Mouse (Mus musculus) thymus, postnatal 14 days (tissue): ENCODE measurements around the gene Ap1g1.

Experiments used
- DNase-seq: peaks from one replicate; pipeline ENCODE4 v3.0.0; 2021

Gene Ap1g1

DNA sequence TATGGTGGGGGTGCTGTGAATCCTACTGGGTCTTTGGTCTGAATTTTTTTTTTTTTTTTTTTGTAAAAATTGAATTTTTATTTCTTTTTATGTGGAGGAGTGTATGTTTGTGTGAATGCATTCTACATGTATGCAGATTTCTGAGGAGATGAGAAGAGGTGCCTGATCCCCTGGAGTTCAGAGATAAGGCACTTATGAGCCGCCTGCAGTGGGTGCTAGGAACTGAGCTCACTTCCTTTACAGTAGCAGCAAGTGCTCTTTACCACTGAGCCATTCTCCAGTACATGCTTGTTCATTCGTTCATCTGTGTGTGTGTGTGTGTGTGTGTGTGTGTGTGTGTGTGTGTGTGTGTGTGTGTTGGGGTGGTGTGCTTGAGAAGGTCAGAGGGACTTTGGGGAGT is 12.6 kb downstream of the Ap1g1 start:
- DNase-seq: no peak

DNA sequence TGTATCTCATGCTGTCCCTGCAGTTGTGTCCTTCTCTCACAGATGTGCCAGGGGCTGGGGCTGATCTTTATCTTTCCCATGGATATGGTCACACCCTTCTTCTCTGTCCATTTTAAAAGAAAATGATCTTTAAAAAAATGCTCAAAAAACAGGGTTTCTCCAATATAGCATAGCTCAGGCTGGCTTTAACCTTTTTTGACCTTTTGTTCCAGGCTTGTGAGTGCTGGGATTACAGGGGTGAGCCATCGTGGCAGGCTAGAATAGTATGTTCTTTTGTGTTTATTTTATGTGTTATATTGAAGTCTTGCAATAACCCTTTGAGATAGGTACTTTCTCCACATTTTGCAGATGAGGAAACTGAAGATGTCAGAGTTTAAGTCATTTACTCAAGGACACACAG is 16.8 kb downstream of the Ap1g1 start:
- no peak for DNase-seq

DNA sequence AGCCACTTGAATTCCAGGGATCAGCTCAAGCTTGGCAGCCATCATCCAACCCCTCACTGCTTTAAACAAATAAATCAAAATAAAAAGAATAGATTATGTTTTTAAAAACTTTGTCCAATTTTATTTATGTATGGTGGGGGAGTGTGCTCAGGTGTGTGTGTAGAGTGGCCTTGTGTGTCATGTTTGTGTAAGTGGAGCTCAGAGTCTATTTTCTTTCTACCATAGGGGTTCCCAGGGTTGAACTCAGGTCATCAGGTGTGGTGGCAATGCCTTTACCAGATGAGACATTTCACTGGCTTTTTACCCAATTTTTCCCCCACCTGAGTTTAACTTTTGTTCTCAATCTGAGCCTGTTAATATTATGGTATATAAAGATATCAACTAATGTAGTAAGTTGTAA is 20.4 kb downstream of the Ap1g1 start:
- DNase-seq: no peak

DNA sequence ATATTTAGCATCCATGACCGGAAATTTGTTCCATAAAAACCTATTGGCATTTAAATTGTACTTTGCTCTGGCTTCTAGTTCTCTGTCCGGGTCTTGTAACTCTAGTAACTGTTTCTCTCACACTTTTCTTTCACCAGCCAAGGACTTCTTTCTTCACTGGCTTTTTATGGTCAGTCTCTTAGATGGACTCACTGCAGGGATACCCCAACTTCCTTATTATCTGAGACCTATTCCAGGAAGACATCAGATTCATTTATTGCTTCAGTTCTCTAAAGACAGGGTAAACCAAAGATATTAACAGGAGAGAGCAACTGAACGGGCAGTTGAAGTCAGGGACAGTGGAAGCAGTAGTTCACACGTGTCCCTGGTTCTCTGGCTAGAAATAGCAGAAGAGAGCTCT is 20.9 kb downstream of the Ap1g1 start:
- DNase-seq: no peak

DNA sequence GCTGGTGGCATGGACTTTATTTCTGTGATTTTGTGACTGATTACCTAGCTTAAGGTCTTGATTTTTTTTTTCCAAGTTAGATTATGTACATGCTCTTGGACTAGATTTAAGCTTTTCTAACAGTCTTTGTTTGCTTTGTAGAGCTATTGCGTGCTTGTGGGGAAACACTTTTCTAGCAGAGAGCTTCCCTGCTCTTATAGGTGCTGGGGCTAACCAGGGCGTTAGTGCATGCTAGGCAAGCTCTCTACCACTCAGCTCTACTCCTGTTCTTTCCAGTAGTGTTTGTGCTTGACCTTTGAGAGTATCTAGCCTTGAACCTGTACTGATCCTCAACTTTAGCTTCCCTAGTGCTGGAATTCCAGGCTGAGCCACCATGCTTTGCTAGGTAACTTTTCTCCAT is 22.0 kb downstream of the Ap1g1 start:
- no peak for DNase-seq

DNA sequence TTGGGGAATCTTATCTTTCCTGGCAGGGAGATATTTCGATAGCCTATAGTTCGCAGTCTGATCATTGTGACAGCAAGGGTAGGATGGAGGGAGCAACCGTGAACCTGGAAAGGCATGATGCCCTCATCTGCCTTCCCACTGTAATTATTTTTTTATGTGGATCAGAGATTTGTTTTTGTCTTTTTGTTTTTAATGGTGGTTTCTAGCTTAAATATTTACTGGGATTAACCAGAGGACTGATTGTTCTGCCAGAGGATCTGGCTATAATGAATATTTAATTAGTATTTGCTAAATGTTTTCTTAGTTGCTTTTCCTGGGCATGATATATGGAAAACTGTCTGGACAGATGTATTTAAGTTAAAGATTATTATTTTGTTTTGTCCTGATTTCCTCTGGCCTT is 24.9 kb downstream of the Ap1g1 start:
- DNase-seq: no peak

DNA sequence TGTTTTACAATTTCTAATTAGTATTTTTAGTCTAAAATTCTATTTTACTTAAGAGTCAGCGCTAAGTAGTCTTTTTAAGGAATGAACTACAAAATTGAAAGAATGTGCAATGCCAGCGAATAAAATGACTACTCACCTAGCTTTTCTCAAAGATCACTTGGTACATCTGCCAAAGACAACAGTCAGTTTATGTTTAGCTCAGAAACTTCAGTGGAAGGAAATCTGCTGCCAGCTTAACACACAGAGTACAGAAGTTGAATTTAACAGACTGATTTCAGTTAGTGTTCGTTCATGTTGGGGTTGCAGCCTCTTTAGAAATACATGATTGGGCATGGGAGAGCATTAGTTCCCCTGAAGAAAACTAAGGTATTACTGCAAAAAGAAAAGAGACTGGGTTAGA is 25.4 kb downstream of the Ap1g1 start:
- DNase-seq: no peak

DNA sequence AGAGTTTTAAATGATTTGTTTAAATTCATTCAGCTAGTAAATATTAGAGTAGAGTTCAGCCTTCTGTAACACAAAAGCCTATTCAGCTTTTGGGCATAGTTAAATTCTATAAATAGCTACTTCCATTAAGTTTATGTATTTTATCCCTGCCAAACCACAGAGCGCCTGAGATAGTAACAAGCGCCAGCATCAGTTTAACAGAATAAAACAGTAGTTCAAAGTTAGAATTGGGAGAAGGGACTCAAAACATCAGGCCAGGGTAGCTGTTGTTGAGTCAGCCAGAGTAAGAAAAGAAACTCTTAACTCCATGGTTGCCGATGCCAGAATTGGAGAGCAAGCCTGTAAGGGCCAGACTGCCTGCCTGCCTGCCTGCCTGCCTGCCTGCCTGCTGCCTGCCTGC is 28.2 kb downstream of the Ap1g1 start:
- DNase-seq: no peak

DNA sequence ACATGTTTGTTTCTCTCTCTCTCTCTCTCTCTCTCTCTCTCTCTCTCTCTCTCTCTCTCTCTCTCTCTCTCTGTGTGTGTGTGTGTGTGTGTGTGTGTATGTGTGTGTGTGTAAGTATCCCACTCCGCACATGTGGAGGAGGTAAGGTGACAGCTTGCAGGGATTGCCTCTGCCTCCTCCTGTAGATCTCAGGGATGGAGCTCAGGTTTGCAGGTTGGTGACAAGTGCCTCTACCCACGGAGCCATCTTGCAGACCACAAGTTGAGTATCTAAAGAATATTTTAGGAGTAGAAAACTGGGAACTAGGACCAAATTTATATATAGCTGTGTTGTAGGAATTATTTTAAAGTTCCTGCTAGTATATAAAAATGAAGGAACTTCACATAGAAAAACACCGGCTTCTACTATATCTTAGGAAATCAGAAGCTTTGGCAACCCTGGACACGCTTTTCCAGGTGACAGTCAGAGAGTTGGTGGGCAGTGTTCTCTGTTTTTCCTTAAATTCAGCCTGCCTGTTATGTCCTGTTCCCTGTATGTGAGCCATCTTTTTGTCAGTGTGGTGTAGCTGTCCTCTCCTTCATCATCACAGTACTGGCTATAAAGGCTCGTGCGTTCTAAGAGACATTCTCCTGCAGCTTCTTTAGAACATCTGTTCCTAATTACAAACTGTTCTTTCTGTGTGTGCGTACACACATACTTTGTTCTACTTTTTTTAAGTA is 29.2 kb downstream of the Ap1g1 start:
- DNase-seq: no peak

DNA sequence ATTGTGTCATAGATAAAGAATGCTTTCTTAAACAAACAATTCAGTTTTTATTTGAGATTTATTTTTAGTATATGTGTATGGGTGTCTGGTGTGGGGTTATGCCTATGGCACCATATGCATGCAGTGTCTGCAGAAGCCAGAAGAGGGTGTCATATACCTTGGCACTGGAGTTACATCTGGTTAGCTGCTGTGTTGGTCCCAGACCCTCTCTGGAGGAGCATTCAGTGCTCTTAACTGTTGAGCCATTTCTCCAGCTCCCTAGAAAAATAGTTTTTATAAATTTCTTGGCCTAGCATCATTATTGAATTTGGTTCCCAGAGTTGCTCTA is 29.7 kb downstream of the Ap1g1 start:
- no peak for DNase-seq

DNA sequence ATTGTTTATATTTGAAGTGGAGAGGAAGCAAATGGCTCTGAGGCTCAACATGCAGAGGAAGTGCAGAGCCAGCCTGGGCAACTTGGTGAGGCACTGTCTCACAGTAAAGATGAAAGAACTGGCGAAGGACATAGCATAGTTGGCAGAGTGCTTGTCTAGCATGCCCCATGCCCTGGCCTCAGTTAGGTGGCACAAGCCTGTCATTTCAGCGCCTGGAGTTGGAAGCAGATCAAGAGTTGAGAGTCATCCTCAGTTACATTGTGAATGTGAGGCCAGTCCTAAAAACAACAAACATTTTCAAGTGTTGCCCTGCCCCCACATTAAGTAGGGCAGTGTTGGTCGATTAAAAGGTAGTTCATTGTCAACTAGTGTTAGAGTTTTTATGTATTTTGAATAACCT is 32.1 kb downstream of the Ap1g1 start:
- DNase-seq: no peak

DNA sequence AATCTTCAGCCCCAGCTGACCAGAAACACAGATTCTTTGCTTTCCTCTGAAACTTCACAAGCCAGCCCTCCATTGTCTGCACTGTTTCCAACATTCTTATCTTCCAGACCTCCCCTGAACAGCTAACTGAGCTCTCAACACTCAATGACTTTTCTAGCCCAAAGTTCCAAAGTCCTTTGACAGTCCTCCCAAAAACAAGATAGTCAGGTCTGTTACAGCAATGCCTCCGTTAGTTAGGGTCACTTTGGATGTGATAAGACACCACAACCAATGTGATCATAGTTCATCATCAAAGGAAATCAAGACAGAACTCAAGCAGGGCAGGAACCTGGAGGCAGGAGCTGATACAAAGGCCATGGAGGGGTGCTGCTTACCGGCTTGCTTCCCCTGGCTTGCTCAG is 36.9 kb downstream of the Ap1g1 start:
- no peak for DNase-seq

DNA sequence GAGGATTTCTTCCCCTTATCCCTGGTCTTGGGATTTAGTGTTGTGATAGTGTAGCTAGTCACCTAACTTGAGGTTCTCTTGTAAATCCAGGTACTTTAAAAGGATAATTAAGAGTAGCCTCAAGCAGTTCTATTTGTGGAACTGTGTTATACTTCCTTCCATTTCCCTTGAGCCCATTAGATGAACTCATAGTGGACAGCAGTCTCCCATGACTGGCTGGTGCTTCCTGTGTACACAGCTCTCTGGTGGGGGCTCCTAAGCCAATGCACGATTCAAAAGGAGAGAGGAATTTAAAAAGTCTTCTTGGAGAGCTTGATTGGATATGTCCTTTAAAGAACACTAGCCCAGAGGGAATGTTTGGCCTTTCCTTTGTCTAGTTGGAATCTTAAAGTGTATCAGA is 39.6 kb downstream of the Ap1g1 start:
- DNase-seq: no peak

DNA sequence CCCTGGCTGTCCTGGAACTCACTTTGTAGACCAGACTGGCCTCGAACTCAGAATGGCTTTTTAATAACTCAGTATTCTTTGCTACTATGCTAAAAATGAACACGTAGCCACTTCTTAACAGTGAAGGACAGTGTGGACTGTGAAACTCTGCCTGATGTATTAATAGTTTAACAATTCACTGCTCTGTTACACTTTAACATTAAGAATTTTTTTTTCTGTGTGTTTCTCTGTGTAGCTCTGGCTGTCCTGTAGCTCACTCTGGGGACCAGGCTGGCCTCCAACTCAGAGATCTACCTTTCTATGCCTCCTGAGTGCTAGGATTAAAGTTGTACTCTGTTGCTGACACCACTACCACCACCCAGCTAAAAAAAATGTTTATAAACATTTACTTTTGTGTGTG is 45.2 kb downstream of the Ap1g1 start:
- no peak for DNase-seq

DNA sequence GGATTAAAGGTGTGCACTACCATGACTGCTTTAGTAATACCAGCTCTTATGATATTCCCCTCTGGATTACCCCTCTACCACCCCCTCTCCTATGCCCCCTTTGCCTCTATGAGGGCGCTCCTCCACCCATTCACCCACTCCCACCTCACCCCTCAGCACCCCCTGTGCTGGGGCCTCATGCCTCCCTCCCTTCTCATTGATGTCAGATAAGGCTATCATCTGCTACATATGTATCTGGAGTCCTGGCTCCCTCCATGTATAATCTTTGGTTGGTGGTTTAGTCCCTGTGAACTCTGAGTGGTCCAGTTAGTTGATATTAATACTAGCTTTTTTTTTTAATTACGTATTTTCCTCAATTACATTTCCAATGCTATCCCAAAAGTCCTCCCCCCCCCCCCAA is 61.5 kb downstream of the Ap1g1 start:
- DNase-seq: no peak

DNA sequence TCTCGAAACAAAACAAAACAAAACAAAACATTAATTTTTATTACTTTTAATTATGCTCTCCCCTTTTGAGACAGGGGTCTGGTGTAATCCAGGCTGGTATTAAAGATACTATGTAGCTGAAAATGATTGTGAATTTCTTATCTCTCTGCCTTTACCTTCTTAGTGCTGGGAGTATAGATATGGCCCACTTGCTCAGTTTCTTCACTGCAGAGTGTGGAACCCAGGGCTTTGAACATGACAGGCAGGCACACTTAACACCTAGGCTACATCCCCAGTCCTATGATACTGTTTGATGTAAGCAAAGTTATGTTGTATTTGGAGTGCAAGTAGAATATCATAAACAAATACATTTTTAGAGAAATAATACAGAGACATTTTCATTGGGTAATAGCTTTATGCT is 64.1 kb downstream of the Ap1g1 start:
- no peak for DNase-seq

DNA sequence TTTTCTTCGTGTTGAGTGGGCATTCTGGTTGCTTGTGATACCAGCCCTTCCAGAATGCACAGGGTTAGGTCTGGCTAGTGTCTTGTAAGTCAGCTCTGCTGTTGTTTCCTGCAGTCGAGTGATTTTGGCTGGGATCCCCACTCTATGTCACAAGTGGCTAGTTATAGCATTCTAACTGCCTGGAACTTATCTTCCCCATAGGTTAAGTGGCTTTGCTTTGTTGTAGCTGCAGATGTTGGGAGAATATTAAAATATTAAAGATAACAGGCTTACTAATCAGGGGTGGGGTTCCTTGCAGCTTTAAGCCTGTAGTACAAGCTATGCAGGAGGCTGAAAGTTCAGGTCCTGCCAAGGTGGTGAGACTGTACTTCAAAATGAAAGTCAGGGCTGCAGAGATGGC is 69.5 kb downstream of the Ap1g1 start:
- no peak for DNase-seq

DNA sequence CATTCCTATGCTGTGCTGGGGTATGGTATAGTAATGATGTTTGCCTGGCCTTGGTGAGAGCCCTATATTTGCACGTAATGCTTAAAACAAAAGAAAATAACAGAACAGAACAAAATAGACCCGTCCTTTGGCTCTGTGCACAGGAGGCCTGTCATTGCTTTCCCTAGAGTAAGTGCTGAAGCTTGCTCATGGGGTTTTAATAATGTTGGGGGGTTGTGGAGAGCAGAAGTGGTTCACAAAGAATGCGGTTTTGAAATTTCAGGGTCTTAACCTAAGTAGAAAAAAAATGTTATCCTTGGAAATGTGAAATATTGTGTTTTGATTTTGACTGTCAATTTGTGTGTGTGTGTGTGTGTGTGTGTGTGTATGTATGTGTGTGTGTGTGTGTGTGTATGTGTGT is 70.6 kb downstream of the Ap1g1 start:
- no peak for DNase-seq

DNA sequence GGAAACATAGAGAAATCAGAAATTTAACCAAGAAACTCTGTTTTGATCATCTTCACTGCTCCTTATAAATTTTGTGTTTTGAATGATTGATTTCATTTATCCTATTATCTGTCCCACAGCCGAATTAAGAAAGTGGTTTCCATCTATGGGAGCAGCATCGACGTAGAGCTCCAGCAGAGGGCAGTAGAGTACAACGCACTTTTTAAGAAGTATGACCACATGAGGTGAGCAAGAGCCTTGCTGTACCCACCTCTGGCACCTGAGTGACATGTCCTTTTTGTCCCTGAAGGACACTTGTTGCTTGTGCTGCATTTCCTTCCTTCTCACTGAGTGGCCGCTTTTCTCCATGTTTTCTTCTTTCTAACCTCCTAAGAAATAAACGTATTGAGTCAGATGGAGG is 75.1 kb downstream of the Ap1g1 start:
- peak; percentile 67 for DNase-seq

DNA sequence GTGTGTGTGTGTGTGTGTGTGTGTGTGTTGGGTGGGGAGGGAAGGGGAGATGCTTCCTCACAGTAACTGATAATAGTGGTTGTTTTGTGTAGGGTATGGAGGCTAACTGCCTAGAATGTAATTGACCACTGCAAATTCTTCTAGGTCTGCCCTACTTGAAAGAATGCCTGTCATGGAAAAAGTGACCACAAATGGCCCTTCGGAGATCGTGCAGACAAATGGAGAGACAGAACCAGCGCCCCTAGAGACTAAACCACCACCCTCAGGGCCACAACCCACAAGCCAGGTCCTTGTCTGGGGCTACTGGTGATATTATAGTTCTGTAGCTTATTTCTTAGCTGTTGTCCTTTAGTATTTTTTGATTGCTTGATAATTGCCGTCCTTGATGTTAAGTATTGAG is 76.2 kb downstream of the Ap1g1 start:
- DNase-seq: no peak

DNA sequence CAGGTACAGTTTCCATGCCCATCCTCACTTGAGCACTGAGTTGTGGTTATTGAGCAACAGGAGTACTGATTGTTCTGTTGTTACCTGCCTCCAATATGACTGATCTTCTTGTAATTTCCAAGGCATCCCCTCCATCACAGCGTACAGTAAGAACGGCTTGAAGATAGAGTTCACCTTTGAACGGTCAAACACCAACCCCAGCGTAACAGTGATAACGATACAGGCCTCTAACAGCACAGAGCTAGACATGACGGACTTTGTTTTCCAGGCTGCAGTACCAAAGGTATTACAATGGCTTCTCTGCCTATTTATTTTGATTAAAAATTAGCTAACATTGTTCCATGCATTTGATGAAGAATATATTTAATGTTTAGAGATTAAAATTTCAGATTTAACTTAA is 77.1 kb downstream of the Ap1g1 start:
- no peak for DNase-seq

DNA sequence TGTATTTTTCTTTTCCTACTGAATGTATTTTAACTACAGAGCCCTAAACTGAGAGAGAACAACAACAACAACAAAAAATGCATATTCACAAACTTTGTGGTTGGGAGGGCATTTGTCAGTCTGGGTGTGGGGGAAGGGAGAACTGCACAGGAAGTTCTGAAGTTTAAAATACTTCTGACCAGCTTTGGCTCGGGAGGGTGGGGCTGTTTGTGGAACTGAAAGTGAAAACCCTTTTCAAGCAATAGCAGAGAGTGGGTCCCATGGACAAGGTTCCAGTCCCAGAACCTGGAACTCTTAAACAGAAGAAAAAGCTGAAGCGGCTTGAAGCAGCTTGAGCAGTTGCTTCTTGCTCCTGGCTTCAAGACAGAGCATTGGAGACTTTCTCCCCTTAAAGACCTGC is 85.0 kb downstream of the Ap1g1 start:
- peak; percentile 28 for DNase-seq

DNA sequence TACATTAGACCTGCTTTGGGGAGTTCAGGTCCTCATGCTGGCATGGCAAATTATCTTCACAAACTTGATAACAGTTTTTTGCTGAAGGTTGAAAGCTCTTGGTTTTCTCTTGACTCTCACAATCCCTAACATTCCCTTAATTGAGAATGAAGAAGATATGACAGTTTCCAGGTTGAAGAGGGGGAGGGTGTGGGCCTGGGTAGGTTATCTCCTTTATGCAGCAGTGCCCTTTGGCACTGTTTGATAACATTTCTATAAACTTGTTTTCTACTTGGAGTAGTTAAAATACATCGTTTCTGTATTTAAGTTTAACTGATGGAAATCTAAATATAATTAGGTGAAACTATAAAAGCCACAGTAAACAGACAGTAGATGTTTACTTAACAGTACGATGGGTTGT is 86.4 kb downstream of the Ap1g1 start:
- no peak for DNase-seq

DNA sequence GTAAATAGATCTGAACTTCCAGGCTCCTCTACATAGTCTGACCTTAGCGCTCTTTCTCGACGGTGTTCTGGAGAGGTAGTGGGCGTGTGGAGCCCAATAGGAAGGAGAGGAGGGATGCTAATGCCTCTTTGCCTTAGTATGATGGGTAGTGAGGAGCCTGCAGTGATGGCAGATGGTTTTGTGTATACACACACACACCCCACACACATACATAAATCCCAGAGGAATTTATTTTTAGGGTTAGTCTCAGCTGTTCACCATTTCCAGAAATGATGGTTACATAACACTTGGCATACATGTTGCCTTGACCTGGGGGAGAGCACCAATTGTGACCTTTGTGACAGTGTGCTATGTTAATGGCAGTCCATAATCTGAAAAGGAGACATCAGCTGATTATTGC is 87.2 kb downstream of the Ap1g1 start:
- no peak for DNase-seq

DNA sequence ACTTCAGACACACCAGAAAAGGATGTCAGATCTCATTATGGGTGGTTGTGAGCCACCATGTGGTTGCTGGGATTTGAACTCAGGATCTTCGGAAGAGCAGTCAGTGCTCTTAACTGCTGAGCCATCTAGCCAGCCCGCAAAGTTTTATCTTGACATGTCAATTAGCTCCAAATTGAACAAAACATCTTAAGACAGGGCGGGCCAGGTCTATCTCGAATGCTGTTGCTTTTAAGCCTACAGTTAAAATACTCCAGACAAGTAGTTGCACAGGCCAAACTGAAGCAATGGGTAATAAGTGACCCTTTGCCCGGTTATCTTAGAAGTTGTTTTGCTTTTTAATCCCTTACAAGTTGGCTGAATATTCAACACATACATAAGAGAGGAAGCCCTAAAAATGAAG is 88.3 kb downstream of the Ap1g1 start:
- no peak for DNase-seq
